Comparison of ENCODE assay signal across 18 mouse cellular contexts in genomic region chr13:4186641-4187411, GRCm38 (mm10). TPM values are rescaled to one million over a fixed set of nuclear protein-coding genes. Genes with fewer than 3 reads are reported as not detected.
A peak's percentile ranks its signal among the peaks of the same experiment; 100 is the strongest.
DNase-seq lines count a peak whose midpoint lies in the region; ATAC-seq and TF ChIP-seq lines count a peak whose summit lies in the region.
"Not testable (repeated sequence)": the region's sequence is repeated elsewhere in the genome, so short reads cannot be mapped to it uniquely, and the experiment has no call there.
"Had no signal": no experiment of that assay in that cellular context is flagged by ENCODE, and none has a peak within 500 bp of the region (broad histone marks: within the 10 kb centered on the region; RNA-seq: fewer than 3 reads in every experiment).

No protein-coding gene starts in this region.

- not testable (repeated sequence) for H3K36me3 ChIP-seq in CH12.LX (replicated peaks in 1 of 2; ENCODE audit: control insufficient read depth in 1 of 2, insufficient read depth in 1 of 2, low read length in 1 of 2); embryonic facial prominence, embryonic 14.5 days (ENCODE audit: control insufficient read depth, insufficient read depth, low read length); hindbrain, postnatal 0 days (ENCODE audit: insufficient read depth, low read length); midbrain, embryonic 14.5 days (ENCODE audit: control insufficient read depth, insufficient read depth, low read length)

- H3K4me1 ChIP-seq in CH12.LX (ENCODE audit: control insufficient read depth in 1 of 2, insufficient read depth in 2 of 2); embryonic facial prominence, embryonic 14.5 days (ENCODE audit: control insufficient read depth, insufficient read depth, low read length); hindbrain, postnatal 0 days (ENCODE audit: insufficient read depth, low read length); midbrain, embryonic 14.5 days (ENCODE audit: control insufficient read depth, insufficient read depth, low read length): not testable (repeated sequence)

- H3K79me2 ChIP-seq in CH12.LX (replicated peaks; ENCODE audit: control insufficient read depth, extremely low read depth, insufficient read depth, poor library complexity, severe bottlenecking): not testable (repeated sequence)

- dilution Hi-C loops in CH12.LX (cut with MboI; ENCODE audit: extremely low pct_ligation_motif_present, extremely low pct_unique_long_range_greater_than_20kb, low sequenced_read_pairs): not testable (repeated sequence)

- not testable (repeated sequence) for H3K4me3 ChIP-seq in CH12.LX (replicated peaks in 1 of 3; ENCODE audit: low read depth in 2 of 3, low read length in 2 of 3, poor library complexity in 1 of 3); embryonic facial prominence, embryonic 14.5 days (ENCODE audit: low read depth, low read length); hindbrain, postnatal 0 days (ENCODE audit: low read length); midbrain, embryonic 14.5 days (replicated peaks; ENCODE audit: low read depth, low read length)

- in situ Hi-C loops in CH12.LX (cut with MboI; ENCODE audit: low pct_ligation_motif_present, low pct_unique_long_range_greater_than_20kb, low sequenced_read_pairs): loop anchor here (5.0 kb wide), 1 partner anchor 55 kb away; no protein-coding TSS in a partner anchor

- not testable (repeated sequence) for H3K9me3 ChIP-seq in CH12.LX (replicated peaks; ENCODE audit: low read length); embryonic facial prominence, embryonic 14.5 days (ENCODE audit: control insufficient read depth, low read length); hindbrain, postnatal 0 days (ENCODE audit: low read length); midbrain, embryonic 14.5 days (ENCODE audit: control insufficient read depth, low read length)

- TF ChIP-seq EP300 in CH12.LX (IDR thresholded peaks at IDR 0.05; ENCODE audit: low read length): not testable (repeated sequence)

- DNase-seq in CH12.LX (ENCODE audit: extremely low read depth); hindbrain, postnatal 0 days (ENCODE audit: low spot score): not testable (repeated sequence)
- peak; percentile 21 for DNase-seq in adrenal gland, postnatal 25 days
- peak; percentile 3 for DNase-seq in embryonic facial prominence, embryonic 14.5 days (ENCODE audit: low spot score)
- DNase-seq in kidney, postnatal 10 days: peak; percentile 22
- DNase-seq in liver: peak; percentile 8
- DNase-seq in midbrain, embryonic 14.5 days: peak; percentile 13
- DNase-seq in urinary bladder, postnatal 14 days (ENCODE audit: low spot score): peak; percentile 11

- H3K4me2 ChIP-seq in CH12.LX (ENCODE audit: insufficient read depth, low read depth, poor library complexity, severe bottlenecking); embryonic facial prominence, embryonic 14.5 days (ENCODE audit: low read depth, low read length); hindbrain, postnatal 0 days (ENCODE audit: low read depth, low read length); midbrain, embryonic 14.5 days (ENCODE audit: low read length): not testable (repeated sequence)

- not testable (repeated sequence) for ATAC-seq in embryonic facial prominence, embryonic 14.5 days (ENCODE audit: low read depth); hindbrain, postnatal 0 days; midbrain, embryonic 14.5 days (ENCODE audit: low FRiP score, low TSS enrichment)

- not testable (repeated sequence) for H3K27ac ChIP-seq in CH12.LX (ENCODE audit: insufficient read depth, low read depth); embryonic facial prominence, embryonic 14.5 days (replicated peaks; ENCODE audit: low read depth, low read length); hindbrain, postnatal 0 days; midbrain, embryonic 14.5 days (replicated peaks; ENCODE audit: low read depth, low read length)

- peak in 1 of 2 experiments; percentile 42; a peak in 2 of 4 replicates for TF ChIP-seq CTCF in CH12.LX (conservative IDR thresholded peaks at IDR 0.05 in 1 of 2, IDR thresholded peaks at IDR 0.05 in 1 of 2; ENCODE audit: low read depth in 2 of 2, low read length in 2 of 2)
- peak; percentile 7; the same call in 1 of the 2 replicates for TF ChIP-seq CTCF in hindbrain, postnatal 0 days (IDR thresholded peaks at IDR 0.05; ENCODE audit: low read depth)

- TF ChIP-seq RAD21 in CH12.LX (IDR thresholded peaks at IDR 0.05; ENCODE audit: low read depth, low read length): not testable (repeated sequence)

- H3K9ac ChIP-seq in CH12.LX (ENCODE audit: insufficient read depth, low read depth); embryonic facial prominence, embryonic 14.5 days (ENCODE audit: low read depth, low read length); hindbrain, postnatal 0 days (replicated peaks; ENCODE audit: low read length); midbrain, embryonic 14.5 days (replicated peaks; ENCODE audit: low read length): not testable (repeated sequence)

- H3K27me3 ChIP-seq in CH12.LX (replicated peaks); embryonic facial prominence, embryonic 14.5 days (replicated peaks; ENCODE audit: control insufficient read depth, insufficient read depth, low read length); hindbrain, postnatal 0 days (ENCODE audit: insufficient read depth, low read length); midbrain, embryonic 14.5 days (ENCODE audit: control insufficient read depth, insufficient read depth, low read length): not testable (repeated sequence)

- WGBS in embryonic facial prominence, embryonic 14.5 days: 79% methylated on average over 7 of the region's 7 CpGs
- 85% methylated on average over 7 of the region's 7 CpGs for WGBS in hindbrain, postnatal 0 days
- 85% methylated on average over 7 of the region's 7 CpGs for WGBS in midbrain, embryonic 14.5 days

- not testable (repeated sequence) for TF ChIP-seq POLR2A in CH12.LX (IDR thresholded peaks at IDR 0.05; ENCODE audit: low read depth, low read length)

TF ChIP-seq in CH12.LX, 34 proteins besides CTCF, POLR2A, EP300 and RAD21:
- peak; percentile 34; the same call in 1 of the 2 replicates for TF ChIP-seq SMC3 (IDR thresholded peaks at IDR 0.05; ENCODE audit: low read depth, low read length)

RNA-seq across cellular contexts. Expression of gene Akr1c13, which starts 4.1 kb away (rescaled TPM):
- total RNA-seq in CH12.LX (2012; rRNA removed) (39.1 and 42.1 TPM in 2 replicates), CH12.LX (2014; rRNA removed) (76.3 and 80.4 TPM in 2 replicates)
- 36.5 and 51.0 TPM in 2 replicates for polyA plus RNA-seq in CH12.LX (2012; ENCODE audit: insufficient read length, low read depth)
- total RNA-seq in adrenal gland, postnatal 25 days (2021): 36.1 and 44.4 TPM in 2 replicates
- 2.0 and 2.5 TPM in 2 replicates for polyA plus RNA-seq in embryonic facial prominence, embryonic 14.5 days (2014; fragmentation: Nextera tagmentation; extraction: Ambion mirVana)
- 0.10 and 4.6 TPM in 2 replicates for total RNA-seq in hindbrain, postnatal 0 days (2014; rRNA removed)
- 3.5 and 4.2 TPM in 2 replicates for polyA plus RNA-seq in hindbrain, postnatal 0 days (2015; fragmentation: Nextera tagmentation; extraction: Ambion mirVana)
- polyA plus RNA-seq in midbrain, embryonic 14.5 days (2014; fragmentation: Nextera tagmentation; extraction: Ambion mirVana): 1.0 and 1.2 TPM in 2 replicates

RNA-seq across cellular contexts. Expression of gene Akr1c18, which starts 36.4 kb away (rescaled TPM):
- total RNA-seq in CH12.LX (2012; rRNA removed) (not detected in 2 replicates), CH12.LX (2014; rRNA removed) (not detected in 2 replicates)
- polyA plus RNA-seq in CH12.LX (2012; ENCODE audit: insufficient read length, low read depth): not detected in 2 replicates
- 7,030 and 8,142 TPM in 2 replicates for total RNA-seq in adrenal gland, postnatal 25 days (2021)
- 1.6 and 2.1 TPM in 2 replicates for polyA plus RNA-seq in embryonic facial prominence, embryonic 14.5 days (2014; fragmentation: Nextera tagmentation; extraction: Ambion mirVana)
- total RNA-seq in hindbrain, postnatal 0 days (2014; rRNA removed): not detected in 2 replicates
- 0.15 TPM in 1 of 2 replicates, not detected in the other for polyA plus RNA-seq in hindbrain, postnatal 0 days (2015; fragmentation: Nextera tagmentation; extraction: Ambion mirVana)
- polyA plus RNA-seq in midbrain, embryonic 14.5 days (2014; fragmentation: Nextera tagmentation; extraction: Ambion mirVana): not detected in 2 replicates
- total RNA-seq: common myeloid progenitor, adult 5-6 weeks had no signal
- polyA plus RNA-seq: cerebellum, adult 2 months; embryonic facial prominence, embryonic 12.5 days; hindbrain, embryonic 11.5 days; midbrain, embryonic 12.5 days; neural tube, embryonic 13.5 days had no signal

RNA-seq across cellular contexts. Expression of gene Akr1c19, which starts 41.7 kb away (rescaled TPM):
- total RNA-seq in CH12.LX (2012; rRNA removed): not detected in 2 replicates
- not detected in 2 replicates for total RNA-seq in CH12.LX (2014; rRNA removed)
- polyA plus RNA-seq in CH12.LX (2012; ENCODE audit: insufficient read length, low read depth): not detected in 2 replicates
- total RNA-seq in adrenal gland, postnatal 25 days (2021): 0.70 and 1.00 TPM in 2 replicates
- 0.40 and 0.90 TPM in 2 replicates for polyA plus RNA-seq in embryonic facial prominence, embryonic 14.5 days (2014; fragmentation: Nextera tagmentation; extraction: Ambion mirVana)
- total RNA-seq in hindbrain, postnatal 0 days (2014; rRNA removed): 0.73 and 1.1 TPM in 2 replicates
- 5.9 and 6.4 TPM in 2 replicates for polyA plus RNA-seq in hindbrain, postnatal 0 days (2015; fragmentation: Nextera tagmentation; extraction: Ambion mirVana)
- 4.6 and 8.5 TPM in 2 replicates for polyA plus RNA-seq in midbrain, embryonic 14.5 days (2014; fragmentation: Nextera tagmentation; extraction: Ambion mirVana)
- total RNA-seq: common myeloid progenitor, adult 5-6 weeks; layer of hippocampus, adult 8-10 months; left cerebral cortex, postnatal 36 days; megakaryocyte progenitor cell, adult 5-6 weeks had no signal
- polyA plus RNA-seq: activated CD4-positive, CD25-positive, alpha-beta regulatory T cell, adult 4 months; cerebellum, adult 2 months had no signal
